Mouse (Mus musculus): ENCODE data around the gene Trabd.

Gene Trabd

GRCm38 (mm10) chr15:89127364-89127940 is 52.5 kb downstream of the Trabd start:
- DNase-seq (ENCODE audit: low spot score in 2 of 2): peak in 1 of 2 experiments; percentile 42

GRCm38 (mm10) chr15:89128382-89129350 is 53.7 kb downstream of the Trabd start, which contains the start of gene Hdac10:
Gene Hdac10 (minus strand): TSS chr15:89128700.
- DNase-seq (ENCODE audit: low spot score in 2 of 2): peak; percentile 84 to 87

- DNase-seq (ENCODE audit: low spot score in 2 of 2): no peak
Observed at GRCm38 (mm10) chr15:89130245-89130644, 55.3 kb downstream of the Trabd start.

- no peak for DNase-seq (ENCODE audit: low spot score in 2 of 2)
Observed at GRCm38 (mm10) chr15:89131316-89131715, 56.4 kb downstream of the Trabd start.

Data from right cerebral cortex, postnatal 10 days (tissue).